ENCODE assay signal across 9 mouse cellular contexts in the genomic region with DNA sequence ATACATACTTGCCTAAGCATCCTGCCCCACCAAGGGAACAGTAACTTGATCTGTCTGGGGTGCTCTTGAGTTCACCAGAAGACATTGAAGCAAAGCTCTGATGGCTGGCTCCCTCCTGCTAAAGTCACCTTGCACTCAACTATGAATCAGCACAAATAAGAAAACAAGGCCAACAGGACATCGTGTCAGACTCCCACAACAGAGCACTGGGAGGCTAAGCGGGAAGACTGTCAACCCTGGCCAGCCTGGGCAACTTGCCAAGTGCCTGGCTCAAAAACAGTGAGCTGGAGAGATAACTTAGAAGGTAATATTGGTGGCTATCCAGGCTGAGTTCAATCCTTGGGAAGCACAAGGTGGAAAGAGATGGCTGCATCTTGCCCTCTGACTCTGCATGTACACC.
DNase-seq lines count a peak whose midpoint lies in the region.
"Had no signal": no experiment of that assay in that cellular context is flagged by ENCODE, and none has a peak within 500 bp of the region (broad histone marks: within the 10 kb centered on the region; RNA-seq: fewer than 3 reads in every experiment).

No protein-coding gene starts in this region.

- peak; percentile 52 to 66 for DNase-seq in cerebellum, postnatal 25 days
- no peak for DNase-seq in cerebellum, adult 9-10 months
- DNase-seq in urinary bladder, adult 18-20 months (ENCODE audit: low spot score in 2 of 2): peak; percentile 35 to 46
- no peak for DNase-seq in urinary bladder, postnatal 10 days (ENCODE audit: low spot score)
- peak; percentile 68 for DNase-seq in kidney, postnatal 14 days
- no peak for DNase-seq in right cerebral cortex, postnatal 25 days
- DNase-seq in embryo, embryonic 9.5 days (ENCODE audit: extremely low spot score): no peak
- DNase-seq in c-Kit-positive CD71-positive TER-119-positive erythroid progenitor cells, embryonic 14.5 days (ENCODE audit: low spot score): no peak
- DNase-seq: thymus, postnatal 14 days had no signal

Comparison
In these comparisons a context has a peak if more than half of its experiments do, and no peak if none do; other contexts are left out.
1. DNase-seq: peak in cerebellum, postnatal 25 days (2 of 2), urinary bladder, adult 18-20 months (2 of 2) and kidney, postnatal 14 days (single experiment); none in cerebellum, adult 9-10 months (single experiment), urinary bladder, postnatal 10 days (single experiment), right cerebral cortex, postnatal 25 days (single experiment), embryo, embryonic 9.5 days (single experiment) and c-Kit-positive CD71-positive TER-119-positive erythroid progenitor cells, embryonic 14.5 days (single experiment).